Mouse (Mus musculus) lung, postnatal 0 days (tissue): ENCODE measurements at regions not wholly inside any gene's neighbourhood (a gene's known extent, or its start where the extent isn't known, plus 50 kb on each side); places are given as distances from the start of the nearest gene placed in this dataset.

Experiments used
- CTCF ChIP-seq: IDR thresholded peaks from 2 replicates; pipeline ENCODE4 v1.5.1; 2016; ENCODE audit warnings: antibody characterized with exemption, mild to moderate bottlenecking
- EP300 ChIP-seq: IDR thresholded peaks from 2 replicates; pipeline ENCODE4 v1.6.1; 2016; ENCODE audit warnings: antibody characterized with exemption, mild to moderate bottlenecking, control low read depth

DNA sequence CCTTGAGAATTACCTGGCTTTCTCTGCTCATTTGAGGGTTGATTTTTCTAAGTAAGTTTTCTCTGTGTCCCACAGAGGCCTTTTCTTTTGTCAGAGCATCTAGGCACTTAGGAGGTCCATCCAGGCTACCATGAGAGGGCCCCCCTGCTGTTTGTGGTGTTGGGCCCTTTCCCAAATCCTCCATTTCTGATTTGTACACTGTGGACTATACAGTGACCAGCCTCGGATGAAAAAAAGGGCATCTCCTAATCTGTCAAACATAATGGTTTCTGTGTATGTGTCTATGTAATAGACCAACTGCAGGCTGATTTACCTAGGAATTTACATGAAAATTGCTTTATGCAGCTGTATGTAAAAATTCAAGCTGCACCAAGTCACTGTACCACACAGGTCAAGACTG, 234.9 kb upstream of the Arrdc4 start:
- no peak for TF ChIP-seq CTCF
- TF ChIP-seq EP300 = no peak
